Mouse (Mus musculus) forebrain, embryonic 12.5 days (tissue): ENCODE data around the gene Lst1. TPM values are rescaled to one million over a fixed set of nuclear protein-coding genes. Genes with fewer than 3 reads are reported as not detected.
"Not testable (repeated sequence)": the region's sequence is repeated elsewhere in the genome, so short reads cannot be mapped to it uniquely, and the experiment has no call there.

ENCODE experiments used
- ATAC-seq: fragments of 200-750 bp; cut with Nextera tagmentation; 2 replicates; pipeline ENCODE4 v1.8.0; 2017; ENCODE audit warnings: moderate TSS enrichment; ENCODE audit not compliant: low FRiP score
- H3K27ac ChIP-seq: fragments of 300-500 bp; sonication (generic); 2 replicates; pipeline ENCODE4 v1.5.1; 2016; ENCODE audit warnings: mild to moderate bottlenecking
- H3K27me3 ChIP-seq: fragments of 300-500 bp; sonication (generic); 2 replicates; pipeline ENCODE4 v1.6.1; 2016; ENCODE audit warnings: mild to moderate bottlenecking
- H3K36me3 ChIP-seq: fragments of 300-500 bp; sonication (generic); replicated peaks from 2 replicates; pipeline ENCODE4 v1.6.1; 2016; ENCODE audit warnings: mild to moderate bottlenecking
- H3K4me1 ChIP-seq: fragments of 300-500 bp; sonication (generic); 2 replicates; pipeline ENCODE4 v1.6.1; 2016
- H3K4me2 ChIP-seq: fragments of 300-500 bp; sonication (generic); 2 replicates; pipeline ENCODE4 v1.6.1; 2016; ENCODE audit warnings: mild to moderate bottlenecking, moderate library complexity
- H3K4me3 ChIP-seq: fragments of 300-500 bp; sonication (generic); replicated peaks from 2 replicates; pipeline ENCODE4 v1.5.1; 2016; ENCODE audit warnings: mild to moderate bottlenecking
- H3K9ac ChIP-seq: fragments of 300-500 bp; sonication (generic); 2 replicates; pipeline ENCODE4 v1.6.1; 2016; ENCODE audit warnings: mild to moderate bottlenecking
- H3K9me3 ChIP-seq: fragments of 300-500 bp; sonication (generic); 2 replicates; pipeline ENCODE4 v1.6.1; 2016
- WGBS: fragments of 180-500 bp; shearing (Covaris S2); methylation state at CpG from one replicate; pipeline ENCODE4 v1.1.7; 2016; 5-methylcytosine and 5-hydroxymethylcytosine counted together
- polyA plus RNA-seq: library from polyadenylated mRNA; unstranded; fragments of >200 nt; fragmentation: Nextera tagmentation; extraction: Ambion mirVana; gene quantifications from 2 replicates; pipeline ENCODE4 v1.2.1, GENCODE M21; 2016

Lst1 gene
- 4.0 and 4.8 TPM in 2 replicates for polyA plus RNA-seq

- Histone ChIP-seq H3K27ac (no peak within 1 kb of the TSS), H3K9me3 (no peaks in the 10 kb centered on the region), H3K27me3 (peaks cover 8% of the 10 kb centered on the region; the same call in 1 of the 2 replicates), H3K4me3 (no peak within 1 kb of the TSS), H3K9ac (no peak within 1 kb of the TSS), H3K36me3 (no peaks in the 10 kb centered on the region), H3K4me1 (peaks cover 13% of the 10 kb centered on the region), H3K4me2 (no peak within 1 kb of the TSS)
- no peak for ATAC-seq
- WGBS = 75% methylated on average over 7 of the region's 7 CpGs
Measured at GRCm38 (mm10) chr17:35187959-35188610, at the start of gene Lst1. Lst1 (minus strand) TSS chr17:35188439.

DNA sequence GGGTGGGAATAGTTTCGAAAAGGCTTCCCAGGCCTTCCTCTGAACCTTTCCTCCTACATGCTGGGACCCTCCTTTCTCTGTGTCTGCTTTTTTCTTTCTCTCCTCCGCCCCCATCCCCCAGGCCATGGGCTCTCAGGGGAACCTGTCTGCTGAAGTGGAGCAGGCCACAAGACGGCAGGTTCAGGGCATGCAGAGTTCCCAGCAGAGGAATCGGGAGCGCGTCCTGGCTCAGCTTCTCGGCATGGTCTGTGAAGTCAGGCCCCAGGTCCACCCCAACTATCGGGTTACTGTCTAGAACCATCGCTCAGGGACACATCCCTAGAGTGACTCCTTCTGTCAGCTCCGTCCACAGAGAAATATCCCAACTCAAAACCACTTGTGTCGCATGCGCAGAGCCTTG is 49.3 kb upstream of the Lst1 start:
- Histone ChIP-seq H3K27me3 (no peaks in the 10 kb centered on the region), H3K4me2 (no peak overlapping the region), H3K4me1 (peaks cover 34% of the 10 kb centered on the region), H3K9ac (no peak overlapping the region), H3K4me3 (no peak overlapping the region), H3K9me3 (no peaks in the 10 kb centered on the region), H3K36me3 (0 out of 2 replicates have a peak, but pooled peaks cover 9% of the 10 kb centered on the region), H3K27ac (no peak overlapping the region)
- no peak for ATAC-seq
- 85% methylated on average over 12 of the region's 12 CpGs for WGBS

DNA sequence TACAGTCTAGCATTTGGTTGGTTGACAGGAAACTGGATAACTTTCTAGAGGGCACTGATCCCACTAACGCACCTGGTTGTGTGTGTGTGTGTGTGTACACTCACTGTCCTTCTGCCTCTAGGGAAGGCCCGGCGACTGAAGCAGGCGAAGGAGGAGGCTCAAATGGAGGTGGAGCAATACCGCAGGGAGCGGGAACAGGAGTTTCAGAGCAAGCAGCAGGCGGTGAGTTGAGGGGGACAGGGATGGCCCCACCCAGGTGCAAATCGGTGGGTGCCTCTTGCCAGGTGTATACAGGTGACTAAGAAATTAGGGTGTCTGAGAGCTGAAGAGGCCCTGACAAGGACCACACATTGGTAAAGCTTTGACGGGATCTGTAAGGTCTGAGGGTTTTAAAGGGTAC is 48.8 kb upstream of the Lst1 start:
- H3K27me3 ChIP-seq = no peaks in the 10 kb centered on the region
- ATAC-seq = no peak
- 0 out of 2 replicates have a peak, but pooled peaks cover 11% of the 10 kb centered on the region for H3K36me3 ChIP-seq
- peaks cover 34% of the 10 kb centered on the region for H3K4me1 ChIP-seq
- H3K27ac ChIP-seq = no peak overlapping the region
- no peaks in the 10 kb centered on the region for H3K9me3 ChIP-seq
- WGBS = 84% methylated on average over 9 of the region's 9 CpGs
- peak overlapping the region; percentile 55 for H3K4me3 ChIP-seq
- peak overlapping the region; percentile 88 for H3K4me2 ChIP-seq
- peak overlapping the region; percentile 81; the same call in 1 of the 2 replicates for H3K9ac ChIP-seq

GRCm38 (mm10) chr17:35236390-35236746 is 48.1 kb upstream of the Lst1 start:
- Histone ChIP-seq H3K36me3 (peaks cover 12% of the 10 kb centered on the region; the same call in 1 of the 2 replicates), H3K4me2 (peak overlapping the region; percentile 88), H3K9me3 (no peaks in the 10 kb centered on the region), H3K27ac (peak overlapping the region; percentile 96), H3K9ac (peak overlapping the region; percentile 81), H3K4me3 (peak overlapping the region; percentile 55), H3K27me3 (no peaks in the 10 kb centered on the region), H3K4me1 (peaks cover 39% of the 10 kb centered on the region)
- peak; percentile 76 for ATAC-seq
- under 1% methylated on average over 18 of the region's 18 CpGs for WGBS

DNA sequence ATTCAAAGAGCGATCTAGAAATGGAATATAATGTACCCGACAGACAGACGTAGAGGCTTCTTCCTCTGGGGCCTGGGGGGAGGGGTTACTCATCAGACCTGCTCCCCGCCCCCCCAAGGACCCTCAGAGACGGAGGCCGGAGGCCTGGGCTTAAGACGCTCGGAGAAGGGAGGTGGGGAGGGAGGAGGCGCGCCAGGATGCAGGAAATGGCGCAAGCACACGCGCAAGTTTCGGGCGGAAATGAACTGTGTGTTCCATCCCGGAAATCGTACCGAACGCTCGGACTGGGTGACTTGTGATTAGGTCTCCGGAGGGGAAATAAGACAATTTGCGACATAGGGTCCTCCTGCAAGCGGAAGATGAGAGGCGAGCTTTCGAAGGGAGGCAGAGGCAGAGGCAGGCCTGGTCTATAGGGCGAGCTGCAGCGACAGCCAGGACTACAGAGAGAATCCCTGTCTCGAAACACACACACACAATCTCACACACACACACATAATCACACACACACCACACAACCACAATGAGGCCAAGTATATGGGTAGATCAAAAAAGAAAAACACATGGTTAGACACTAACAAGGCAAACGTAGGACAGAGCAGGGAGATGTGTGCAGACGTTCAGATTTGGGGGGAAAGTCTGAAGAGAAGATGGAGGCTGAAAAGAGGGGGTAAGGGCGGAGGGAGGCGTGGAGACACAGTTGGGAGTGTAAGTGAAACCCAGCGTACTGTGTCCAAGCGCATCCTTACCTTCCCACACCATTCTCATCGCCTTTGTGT is 47.6 kb upstream of the Lst1 start, which contains the start of gene Nfkbil1:
Nfkbil1 (minus strand) TSS at position 179 of the 776 bp plus-strand sequence.
- peak within 1 kb of the TSS; percentile 55 for H3K4me3 ChIP-seq
- peak within 1 kb of the TSS; percentile 81 for H3K9ac ChIP-seq
- H3K27me3 ChIP-seq = no peaks in the 10 kb centered on the region
- WGBS = under 1% methylated on average over 35 of the region's 35 CpGs
- ATAC-seq = peak; percentile 82
- peaks cover 17% of the 10 kb centered on the region for H3K36me3 ChIP-seq
- peaks cover 37% of the 10 kb centered on the region for H3K4me1 ChIP-seq
- H3K9me3 ChIP-seq = no peaks in the 10 kb centered on the region
- peak within 1 kb of the TSS; percentile 88 for H3K4me2 ChIP-seq
- H3K27ac ChIP-seq = peak within 1 kb of the TSS; percentile 96

DNA sequence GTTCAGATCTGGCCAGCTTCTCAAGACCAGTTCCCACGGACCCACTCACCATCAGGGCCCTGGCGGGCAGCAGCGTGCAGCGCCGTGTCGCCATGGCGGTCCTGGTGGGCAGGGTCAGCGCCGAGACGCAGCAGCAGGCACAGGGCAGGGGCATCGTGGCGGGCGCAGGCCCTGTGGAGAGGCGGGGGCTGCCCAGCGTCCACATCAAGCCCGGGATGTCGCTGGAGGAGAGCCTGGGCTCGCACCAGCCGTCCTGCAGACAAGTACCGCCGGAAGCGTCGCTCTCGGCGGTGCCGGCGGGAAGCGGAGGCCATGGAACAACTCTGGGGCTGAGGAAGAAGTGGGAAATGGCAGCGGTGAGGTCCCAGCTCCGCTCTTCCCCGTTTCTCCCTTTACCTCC is 46.7 kb upstream of the Lst1 start:
- ATAC-seq = no peak
- no peaks in the 10 kb centered on the region for H3K27me3 ChIP-seq

DNA sequence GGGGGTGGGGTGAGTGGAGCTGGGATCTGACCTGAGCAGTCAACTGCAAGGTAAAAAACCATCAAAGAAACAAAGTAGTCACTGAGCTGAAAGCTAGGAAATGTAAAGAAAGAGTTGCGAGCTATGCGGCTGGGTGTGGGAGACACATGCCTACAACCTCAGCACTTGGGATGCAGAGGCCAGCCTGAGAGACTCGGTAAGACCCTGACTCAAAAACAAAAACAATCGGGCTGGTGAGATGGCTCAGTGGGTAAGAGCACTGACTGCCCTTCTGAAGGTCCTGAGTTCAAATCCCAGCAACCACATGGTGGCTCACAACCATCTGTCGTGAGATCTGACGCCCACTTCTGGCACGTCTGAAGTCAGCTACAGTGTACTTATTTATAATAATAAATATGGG is 45.9 kb upstream of the Lst1 start:
- WGBS = 89% methylated on average over 7 of the region's 7 CpGs
- ATAC-seq, H3K9ac ChIP-seq, H3K9me3 ChIP-seq, H3K27me3 ChIP-seq, H3K4me3 ChIP-seq: not testable (repeated sequence)
- Histone ChIP-seq H3K4me1 (peaks cover 28% of the 10 kb centered on the region), H3K36me3 (peaks cover 32% of the 10 kb centered on the region), H3K4me2 (peak overlapping the region; percentile 88), H3K27ac (peak overlapping the region; percentile 50; the same call in 1 of the 2 replicates)

More for the DNA sequence above, 46.7 kb upstream of the Lst1 start:
- Histone ChIP-seq H3K4me3 (peak overlapping the region; percentile 55), H3K27ac (peak overlapping the region; percentile 96), H3K9me3 (no peaks in the 10 kb centered on the region), H3K9ac (peak overlapping the region; percentile 81), H3K4me2 (peak overlapping the region; percentile 88), H3K4me1 (peaks cover 28% of the 10 kb centered on the region), H3K36me3 (peaks cover 24% of the 10 kb centered on the region)
- 10% methylated on average over 31 of the region's 31 CpGs for WGBS

DNA sequence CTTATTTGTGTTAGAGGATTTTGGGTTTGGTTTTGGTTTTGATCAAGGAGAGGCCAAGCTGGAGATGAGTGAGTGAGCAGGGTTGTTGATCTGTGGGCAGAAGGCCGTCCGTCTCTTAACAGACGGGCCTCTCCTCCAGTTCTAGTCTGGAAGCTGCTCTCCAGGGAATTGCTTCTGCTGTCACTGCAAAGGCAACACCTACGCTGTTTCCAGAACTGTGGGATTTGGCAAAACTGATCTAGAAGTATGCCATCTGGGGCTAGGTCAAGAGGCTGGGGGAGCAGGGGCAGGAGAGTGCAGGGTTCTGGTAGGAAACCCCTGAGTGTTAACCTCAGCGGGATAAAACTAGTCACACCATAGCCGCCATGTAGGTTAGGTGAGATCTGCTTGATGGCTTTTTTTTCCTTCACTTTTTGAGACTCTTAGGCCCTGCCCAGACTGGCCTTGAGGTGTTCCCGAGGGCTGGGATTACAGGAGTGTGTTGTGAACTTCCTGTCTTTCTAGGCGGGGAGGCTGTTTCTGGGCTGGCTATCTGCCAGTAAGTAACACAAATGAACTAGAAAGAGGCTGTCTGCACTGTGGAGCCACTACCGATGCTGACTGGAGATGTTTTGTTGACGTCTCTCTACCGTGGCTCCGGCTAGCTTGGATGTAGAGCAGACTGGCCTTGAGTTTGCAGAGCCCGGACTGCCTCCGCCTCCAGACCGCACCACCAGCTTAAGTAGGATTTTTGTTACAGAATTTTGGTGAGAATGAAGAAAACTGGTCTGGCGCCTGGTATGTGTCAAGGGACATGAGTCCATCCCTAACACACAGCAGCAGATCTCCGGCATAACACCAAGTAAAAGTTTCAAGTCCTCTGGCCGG is 45.1 kb upstream of the Lst1 start, which contains the start of gene Atp6v1g2:
Atp6v1g2 (plus strand) TSS at position 547 of the 867 bp plus-strand sequence.
- Histone ChIP-seq H3K9ac (peak within 1 kb of the TSS; percentile 33; the same call in 1 of the 2 replicates), H3K4me2 (peak within 1 kb of the TSS; percentile 88), H3K36me3 (peaks cover 39% of the 10 kb centered on the region), H3K27ac (peak within 1 kb of the TSS; percentile 96), H3K4me3 (peak within 1 kb of the TSS; percentile 55), H3K27me3 (no peaks in the 10 kb centered on the region), H3K4me1 (peaks cover 28% of the 10 kb centered on the region), H3K9me3 (no peaks in the 10 kb centered on the region)
- WGBS = 89% methylated on average over 18 of the region's 18 CpGs
- no peak for ATAC-seq

- Histone ChIP-seq H3K36me3 (peaks cover 46% of the 10 kb centered on the region), H3K9ac (no peak overlapping the region), H3K27ac (no peak overlapping the region), H3K27me3 (no peaks in the 10 kb centered on the region), H3K4me2 (no peak overlapping the region), H3K9me3 (no peaks in the 10 kb centered on the region), H3K4me3 (no peak overlapping the region), H3K4me1 (peaks cover 28% of the 10 kb centered on the region)
- 93% methylated on average over 5 of the region's 5 CpGs for WGBS
- no peak for ATAC-seq
Measured at GRCm38 (mm10) chr17:35232659-35233058, 44.4 kb upstream of the Lst1 start.

GRCm38 (mm10) chr17:35232043-35232442 is 43.8 kb upstream of the Lst1 start:
- H3K27me3 ChIP-seq = no peaks in the 10 kb centered on the region
- ATAC-seq = no peak
- peaks cover 28% of the 10 kb centered on the region for H3K4me1 ChIP-seq
- no peaks in the 10 kb centered on the region for H3K9me3 ChIP-seq
- 16% methylated on average over 12 of the region's 12 CpGs for WGBS
- H3K9ac ChIP-seq = no peak overlapping the region
- peaks cover 53% of the 10 kb centered on the region for H3K36me3 ChIP-seq
- no peak overlapping the region for H3K4me2 ChIP-seq
- H3K27ac ChIP-seq = no peak overlapping the region
- no peak overlapping the region; the same call in 1 of the 2 replicates for H3K4me3 ChIP-seq

DNA sequence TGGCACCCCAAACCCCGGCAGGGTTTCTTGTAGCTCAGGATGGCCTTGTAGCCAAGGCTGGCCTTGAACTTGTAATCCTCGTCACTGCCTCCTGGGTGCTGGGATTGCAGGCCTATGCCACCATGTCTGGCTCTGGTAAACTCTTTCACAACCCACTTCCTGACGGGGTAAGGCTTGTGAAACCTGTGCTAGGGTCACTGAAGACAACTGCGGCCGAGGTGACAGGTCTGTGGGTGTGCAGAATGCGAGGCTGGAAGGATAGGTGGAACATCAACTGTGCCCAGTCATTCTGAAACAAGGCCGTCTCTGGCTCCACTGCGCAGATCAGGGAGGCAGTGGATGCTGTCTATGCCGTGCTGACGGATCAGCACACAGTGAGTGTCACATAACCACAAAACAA is 42.8 kb upstream of the Lst1 start:
- no peak overlapping the region for H3K9ac ChIP-seq
- no peak for ATAC-seq
- H3K27ac ChIP-seq = no peak overlapping the region
- H3K27me3 ChIP-seq = no peaks in the 10 kb centered on the region
- H3K4me2 ChIP-seq = no peak overlapping the region
- 94% methylated on average over 10 of the region's 10 CpGs for WGBS
- no peaks in the 10 kb centered on the region for H3K9me3 ChIP-seq
- H3K4me1 ChIP-seq = peaks cover 24% of the 10 kb centered on the region
- H3K4me3 ChIP-seq = no peak overlapping the region
- peaks cover 59% of the 10 kb centered on the region for H3K36me3 ChIP-seq
